Mouse (Mus musculus) heart, postnatal 4 days (tissue): ENCODE results near the gene Tac4. TPM values are rescaled to one million over a fixed set of nuclear protein-coding genes. Genes with fewer than 3 reads are reported as not detected.

Experiments used
- DNase-seq: peaks from one replicate; pipeline ENCODE4 v3.0.0; 2021
- total RNA-seq, 2 experiments: library from RNA; stranded (reverse); gene quantifications; 2 replicates each; pipeline ENCODE4 v1.2.3; 2021

The Tac4 gene
- total RNA-seq: not detected

DNA sequence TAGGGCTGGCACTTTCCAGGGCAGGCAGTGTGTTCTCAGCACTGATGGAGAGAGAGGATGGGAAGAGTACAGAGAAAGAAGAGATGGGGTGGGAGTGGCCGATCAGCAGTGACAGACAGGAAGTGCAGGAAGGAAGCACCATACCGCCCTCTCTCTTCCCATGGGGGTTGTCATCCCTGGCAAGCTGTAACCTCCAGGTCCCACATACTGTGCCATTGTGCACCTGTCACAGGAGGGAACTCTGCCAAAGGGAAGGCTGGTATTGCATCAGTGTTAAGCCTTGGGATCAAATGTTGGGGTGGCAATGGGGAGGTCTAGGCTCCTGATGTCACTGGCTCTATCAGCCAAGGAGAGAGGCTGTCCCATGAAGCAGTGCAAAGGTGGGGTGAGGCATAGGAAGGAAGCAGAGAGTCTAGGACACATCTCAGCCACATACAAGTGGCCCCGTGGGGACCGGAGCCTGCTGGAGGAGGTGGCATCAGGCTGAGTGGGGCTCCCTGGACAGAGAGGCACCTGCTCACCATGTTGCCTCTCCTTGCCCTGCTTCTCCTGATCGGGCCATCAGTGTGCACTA, at the start of gene Tac4:
Gene Tac4 (plus strand): TSS at position 352 of the 574 bp plus-strand sequence.
- no peak for DNase-seq

DNA sequence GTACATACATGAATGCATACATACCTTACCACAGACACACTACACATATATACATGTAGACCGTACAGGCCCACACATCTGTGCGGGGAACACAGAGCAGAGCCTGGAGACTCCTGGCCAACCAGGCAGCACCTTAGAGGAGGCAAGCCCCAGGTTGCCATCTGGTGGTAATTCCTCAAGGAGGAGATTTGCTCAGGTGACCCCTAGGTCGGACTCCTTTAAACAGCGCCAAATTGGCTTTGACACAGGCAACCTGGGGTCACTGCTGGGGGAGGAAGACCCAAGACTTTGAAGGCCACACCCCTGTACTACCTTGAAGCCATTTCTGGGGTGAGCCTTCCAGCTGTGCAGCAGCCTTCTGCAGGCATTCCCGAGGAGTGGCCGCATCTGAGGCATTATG, 47.7 kb upstream of the Tac4 start:
- DNase-seq: no peak

DNA sequence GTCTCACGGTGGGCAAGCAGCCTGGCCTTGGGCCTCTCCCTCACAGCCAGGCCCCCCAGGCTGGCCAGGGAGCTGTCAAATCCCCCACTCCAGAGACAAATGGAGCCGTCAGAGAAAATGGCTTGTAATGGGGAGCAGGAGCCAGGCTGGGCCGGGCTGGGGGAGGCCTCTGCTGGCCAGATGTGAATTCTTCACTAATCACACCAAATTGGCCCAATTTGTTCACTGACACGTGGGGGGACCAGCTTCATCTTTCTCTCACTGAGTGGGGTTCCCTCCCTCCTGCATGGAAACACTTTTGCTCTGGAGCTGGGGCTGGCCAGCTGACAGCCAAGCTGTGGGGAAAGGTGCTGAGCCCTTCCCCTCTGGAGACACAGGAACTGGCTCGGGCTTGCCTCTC, 47.0 kb upstream of the Tac4 start:
- DNase-seq: no peak

DNA sequence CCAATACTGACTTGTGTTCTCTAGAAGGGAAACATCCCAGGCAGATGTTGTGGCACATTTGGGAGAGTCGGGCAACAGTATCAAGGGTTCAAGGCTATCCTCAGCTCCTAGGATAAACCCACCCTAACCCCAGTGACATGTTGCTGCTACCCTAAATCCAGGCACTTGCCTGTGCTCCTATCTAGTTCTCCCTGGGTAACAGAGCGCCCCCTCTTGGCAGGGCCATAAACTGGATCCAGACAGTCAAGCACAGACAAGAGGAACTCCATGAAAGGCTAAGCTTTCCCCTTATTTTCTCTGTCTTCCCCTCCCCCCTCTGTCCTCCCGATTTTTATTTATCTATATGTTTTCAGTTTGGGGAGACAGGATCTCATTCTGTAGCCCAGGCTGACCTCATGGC, 45.1 kb upstream of the Tac4 start:
- DNase-seq: no peak

- no peak for DNase-seq
Measured at GRCm38 (mm10) chr11:95219111-95219510, 42.2 kb upstream of the Tac4 start.

DNA sequence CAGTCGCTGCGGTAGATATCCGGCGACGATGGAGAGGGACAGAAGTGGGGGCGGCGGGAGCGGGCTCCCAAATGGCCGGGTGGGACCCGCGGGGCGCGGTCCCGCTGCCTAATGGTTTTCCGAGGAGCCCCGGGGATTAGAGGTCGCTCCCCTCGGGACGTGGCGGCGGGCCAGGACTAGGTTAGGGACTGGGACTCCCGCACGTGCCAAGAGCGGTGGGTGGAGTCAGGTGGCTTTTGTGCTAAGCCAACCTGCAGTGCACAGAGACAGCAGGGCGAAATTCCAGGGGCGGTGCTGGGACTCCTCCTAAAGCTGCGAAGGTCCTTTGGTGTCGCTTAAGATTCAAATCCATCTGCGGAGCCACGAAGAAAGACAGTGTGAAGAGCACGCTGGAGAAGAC, 37.9 kb upstream of the Tac4 start:
- peak; percentile 61 for DNase-seq

GRCm38 (mm10) chr11:95224124-95224893, 37.0 kb upstream of the Tac4 start:
- no peak for DNase-seq

DNA sequence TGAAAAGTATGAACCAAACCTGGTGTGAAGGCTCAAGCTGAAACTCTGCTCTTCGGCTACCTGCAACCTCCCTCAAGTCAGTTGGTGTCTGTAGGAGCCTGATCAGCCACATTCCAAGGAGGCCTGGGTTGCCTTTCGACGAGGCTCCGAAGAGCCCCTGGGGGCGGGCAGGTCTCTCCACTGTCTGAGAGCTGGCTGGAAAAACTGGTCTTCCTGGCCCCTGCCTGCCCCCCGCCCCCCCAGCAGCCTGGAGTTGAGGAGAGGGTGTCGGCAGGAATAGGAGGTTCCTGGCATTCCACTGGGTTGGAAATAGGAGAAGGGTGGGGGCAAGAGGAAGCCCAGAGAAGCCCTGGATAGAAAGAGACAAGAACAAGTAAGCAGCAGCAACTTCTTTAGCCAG, 35.9 kb upstream of the Tac4 start:
- no peak for DNase-seq

DNA sequence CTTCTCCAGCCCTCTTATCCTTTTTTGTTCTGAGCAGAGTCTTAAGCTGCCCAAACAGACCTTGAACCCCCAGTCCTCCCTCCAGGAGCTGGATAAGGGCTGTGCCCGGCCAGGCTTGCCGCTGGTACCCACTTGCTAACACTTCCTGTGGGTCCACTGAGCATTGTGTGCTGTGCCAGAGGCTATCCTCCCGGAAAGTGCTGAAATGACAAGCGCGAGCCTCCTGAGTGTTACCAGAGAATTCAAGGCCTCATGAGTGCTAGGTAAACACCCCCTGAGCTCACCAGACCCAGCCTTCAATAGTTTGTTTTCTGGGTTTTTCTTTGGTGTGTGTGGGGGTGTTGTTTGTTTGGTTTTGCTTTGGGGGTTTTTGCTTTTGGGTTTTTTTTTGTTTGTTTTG, 33.9 kb upstream of the Tac4 start:
- DNase-seq: no peak

- DNase-seq: peak; percentile 87
Measured at GRCm38 (mm10) chr11:95231688-95232328, 29.5 kb upstream of the Tac4 start.

DNA sequence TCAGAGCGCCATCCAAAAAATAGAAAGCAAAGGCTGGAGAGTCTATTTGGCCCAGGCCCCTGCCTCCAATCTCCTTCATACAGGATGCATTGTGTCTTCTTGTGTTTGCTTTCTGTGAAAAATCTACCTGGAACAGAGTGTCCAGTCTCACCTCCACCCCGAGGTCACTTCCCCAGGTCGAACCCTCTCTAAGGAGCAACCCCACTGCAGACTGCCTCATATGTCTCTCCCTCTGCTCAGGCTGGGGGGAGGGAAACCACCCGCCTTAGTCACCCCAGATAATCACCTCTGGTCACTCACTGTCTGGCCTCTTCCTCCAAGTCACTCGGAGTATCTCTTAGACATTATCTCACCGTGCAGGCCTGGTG, 29.0 kb upstream of the Tac4 start:
- DNase-seq: no peak

DNA sequence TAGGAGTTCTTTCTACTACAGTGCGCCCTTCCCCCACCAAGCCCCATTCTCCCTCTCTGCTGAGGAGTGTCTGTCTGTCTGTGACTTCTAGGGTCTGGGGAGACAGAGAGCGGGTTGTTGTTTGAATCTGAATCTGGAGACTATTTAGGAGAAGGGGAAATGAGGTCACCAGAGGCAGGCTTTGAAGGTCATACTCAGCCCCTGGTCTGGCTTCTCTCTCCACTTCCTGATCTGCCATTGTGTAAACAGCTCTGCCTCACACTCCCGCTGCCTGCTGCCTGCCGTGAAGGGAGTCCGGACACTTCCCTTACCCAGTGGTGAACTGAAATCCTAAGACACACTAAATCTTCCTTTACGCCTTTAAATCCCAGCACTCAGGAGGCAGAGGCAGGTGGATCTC, 22.9 kb upstream of the Tac4 start:
- no peak for DNase-seq

DNA sequence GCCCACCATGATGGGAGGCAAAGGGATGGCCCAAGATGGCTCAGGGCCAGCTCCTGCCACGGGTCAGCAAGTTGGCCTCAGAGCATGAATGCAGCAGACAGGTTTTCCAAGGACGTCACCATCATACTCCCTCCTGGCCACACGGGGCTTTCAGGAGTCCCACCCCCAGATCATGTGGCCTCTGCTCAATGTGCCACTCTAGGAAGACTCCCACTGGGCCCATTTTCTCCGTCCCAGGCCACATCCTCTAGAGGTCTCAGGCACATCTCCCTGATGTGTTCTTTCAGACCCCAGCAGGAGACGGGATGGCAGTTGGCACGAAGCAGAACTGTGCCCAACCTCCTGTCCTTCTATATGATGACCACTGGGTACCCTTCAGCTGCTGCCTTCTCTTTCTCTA, 18.7 kb upstream of the Tac4 start:
- DNase-seq: no peak

DNA sequence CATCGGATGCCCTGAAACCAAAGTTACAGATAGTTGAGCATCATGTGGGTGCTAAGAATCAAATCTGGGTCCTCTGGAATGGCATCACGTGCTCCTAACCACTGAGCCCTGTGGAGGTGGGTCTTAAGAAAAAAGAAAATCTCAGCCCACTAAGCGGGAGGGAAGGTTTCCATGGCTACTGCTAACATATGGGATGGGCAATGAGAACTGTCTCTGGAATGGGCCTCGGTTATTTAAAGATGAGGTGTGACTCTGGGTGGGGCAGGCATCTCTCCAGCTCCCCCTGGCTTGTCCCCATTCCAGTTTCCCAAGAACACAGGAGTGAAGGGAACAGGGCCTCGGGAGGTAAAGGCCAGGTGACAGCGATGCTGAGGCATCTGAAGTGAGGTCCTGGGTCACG, 15.9 kb upstream of the Tac4 start:
- DNase-seq: no peak

DNA sequence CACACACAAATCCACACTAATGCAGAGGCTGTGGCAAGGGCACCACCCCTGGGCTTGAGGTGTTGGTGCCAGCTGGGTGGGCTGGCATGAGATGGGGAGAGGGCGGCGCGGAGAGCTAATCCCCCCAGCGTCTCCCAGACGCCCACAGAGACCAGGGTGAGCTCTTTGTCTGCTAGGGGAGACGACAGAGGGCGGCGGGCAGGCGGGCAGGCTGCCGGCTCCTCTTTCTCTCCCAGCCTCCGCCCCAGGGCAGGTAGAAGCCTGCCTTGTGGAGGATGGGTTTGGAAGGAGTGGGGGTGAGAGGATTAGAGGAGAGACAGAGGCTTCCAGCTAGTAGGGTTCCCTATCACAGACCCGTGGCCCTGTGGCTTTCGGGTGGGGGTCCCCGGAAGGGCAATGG, 14.3 kb upstream of the Tac4 start:
- no peak for DNase-seq

DNA sequence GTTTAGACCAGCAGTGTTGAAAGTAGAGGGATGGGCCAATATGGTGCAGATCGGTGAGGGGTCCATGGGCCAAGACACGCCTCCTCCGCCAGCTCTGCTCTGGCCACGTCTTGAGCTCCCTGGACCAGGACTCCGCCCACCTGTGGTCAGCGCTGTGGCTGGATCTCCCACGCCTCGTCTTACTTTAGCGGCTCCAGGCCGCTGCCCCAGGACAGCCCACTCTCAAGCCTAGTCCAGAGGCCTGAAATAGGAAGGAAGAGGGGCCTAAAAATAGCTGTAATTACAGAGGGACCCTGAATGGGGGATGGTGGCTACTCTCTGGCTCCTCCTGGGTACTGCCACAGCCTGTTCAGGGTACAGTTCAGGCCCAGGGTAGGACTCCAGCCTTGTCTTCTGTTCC, 11.2 kb upstream of the Tac4 start:
- peak; percentile 45 for DNase-seq

GRCm38 (mm10) chr11:95251295-95251694, 10.0 kb upstream of the Tac4 start:
- DNase-seq: peak; percentile 87

DNA sequence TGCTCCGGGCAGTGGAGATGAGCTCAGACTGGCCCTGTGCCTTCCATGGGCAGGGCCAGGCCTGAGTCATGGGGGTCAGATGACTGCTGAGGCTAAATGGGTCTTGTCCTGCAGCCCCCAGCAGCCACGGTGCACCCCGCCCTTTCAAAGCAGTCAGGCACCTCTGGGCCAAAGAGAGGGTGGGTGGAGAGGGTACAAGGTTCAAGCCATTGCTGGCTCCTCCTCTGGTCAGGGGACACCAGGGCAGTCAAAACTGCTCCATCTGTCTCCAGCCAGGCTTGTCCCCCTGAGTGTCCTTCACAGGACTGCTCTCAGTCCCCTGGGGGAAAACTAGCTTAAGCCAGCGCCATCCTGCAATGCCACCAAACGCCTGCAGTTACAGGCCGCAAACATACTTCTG, 9.2 kb upstream of the Tac4 start:
- DNase-seq: no peak

GRCm38 (mm10) chr11:95254165-95254564, 7.2 kb upstream of the Tac4 start:
- no peak for DNase-seq

DNA sequence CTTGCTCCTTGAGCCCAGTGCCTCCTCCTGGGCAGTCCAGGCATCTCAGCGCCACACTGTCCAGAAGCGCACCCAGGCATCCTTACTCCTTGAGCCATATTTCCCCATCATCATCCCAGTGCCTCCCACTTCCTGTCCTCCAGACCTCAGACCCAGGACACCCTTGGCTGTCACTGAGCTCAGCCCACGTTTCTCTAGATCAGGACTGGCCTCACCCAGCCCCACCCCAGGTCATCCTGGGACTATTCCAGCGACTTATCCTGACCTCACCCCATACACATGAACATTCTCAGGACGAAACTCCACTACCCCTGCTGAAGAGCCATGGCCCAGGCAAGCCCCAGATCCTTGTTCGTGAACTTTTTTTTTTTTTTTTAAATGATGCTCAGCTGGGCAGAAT, 5.6 kb upstream of the Tac4 start:
- DNase-seq: no peak

GRCm38 (mm10) chr11:95257930-95258329, 3.4 kb upstream of the Tac4 start:
- no peak for DNase-seq

- DNase-seq: peak; percentile 90
Measured at GRCm38 (mm10) chr11:95258490-95258889, 2.8 kb upstream of the Tac4 start.

DNA sequence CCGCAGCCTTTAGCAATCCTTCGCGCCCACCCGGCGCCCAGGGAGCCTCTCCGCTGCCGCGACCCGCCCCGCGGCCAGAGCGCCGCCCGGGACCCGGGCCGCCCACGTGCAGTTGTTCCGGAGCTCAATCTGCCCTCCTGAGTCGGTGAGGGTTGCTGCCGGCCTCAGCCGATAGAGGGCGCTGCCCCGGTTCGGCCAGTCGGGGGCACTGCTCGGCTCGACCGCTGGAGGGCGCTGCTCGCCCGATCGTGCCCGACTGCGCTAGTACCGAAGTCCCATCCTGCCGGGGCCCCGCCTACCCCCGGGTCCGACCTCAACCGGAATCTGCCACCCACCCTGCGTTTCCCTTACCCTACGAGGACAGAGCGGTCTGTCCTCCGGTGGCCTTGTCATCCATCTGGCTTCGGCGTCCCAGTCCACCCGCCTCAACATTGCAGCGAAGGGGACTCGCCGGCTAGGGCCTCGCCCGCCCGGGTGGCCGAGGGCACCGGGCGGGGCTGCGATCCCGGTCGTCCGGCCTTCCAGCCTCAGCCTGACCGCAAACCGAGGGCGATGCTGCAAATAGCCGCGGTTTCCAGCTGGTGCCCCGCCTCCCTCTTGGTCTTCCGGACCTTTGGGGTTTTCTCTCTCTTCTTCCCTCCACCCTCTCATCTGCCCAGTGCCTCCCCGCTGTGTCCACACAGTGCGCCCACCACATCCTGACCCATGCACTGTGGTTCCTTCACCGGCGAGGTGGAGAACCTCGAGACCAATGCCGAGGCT, 2.1 kb upstream of the Tac4 start:
- peak; percentile 96 for DNase-seq
